Mouse (Mus musculus) left cerebral cortex, postnatal 25 days (tissue): ENCODE data around the gene Btd. TPM values are rescaled to one million over a fixed set of nuclear protein-coding genes. Genes with fewer than 3 reads are reported as not detected.
A peak's percentile ranks its signal among the peaks of the same experiment; 100 is the strongest.

Experiments used
- DNase-seq, 2 experiments: peaks; one replicate each; pipeline ENCODE4 v3.0.0; 2022; ENCODE audit warnings: low spot score in 2 of 2, mixed read lengths in 1 of 2
- intact Hi-C: fragments of 180-260 bp; cut with DNase I; formaldehyde crosslinking; loops from one replicate; pipeline ENCODE4 v1.15.1; 2025
- total RNA-seq, 2 experiments: library from RNA; stranded (reverse); gene quantifications; 2 replicates each; pipeline ENCODE4 v1.2.3; 2021

Btd gene
- total RNA-seq, 2 experiments from 2014 or later, result 7.7 to 8.8 TPM

DNA sequence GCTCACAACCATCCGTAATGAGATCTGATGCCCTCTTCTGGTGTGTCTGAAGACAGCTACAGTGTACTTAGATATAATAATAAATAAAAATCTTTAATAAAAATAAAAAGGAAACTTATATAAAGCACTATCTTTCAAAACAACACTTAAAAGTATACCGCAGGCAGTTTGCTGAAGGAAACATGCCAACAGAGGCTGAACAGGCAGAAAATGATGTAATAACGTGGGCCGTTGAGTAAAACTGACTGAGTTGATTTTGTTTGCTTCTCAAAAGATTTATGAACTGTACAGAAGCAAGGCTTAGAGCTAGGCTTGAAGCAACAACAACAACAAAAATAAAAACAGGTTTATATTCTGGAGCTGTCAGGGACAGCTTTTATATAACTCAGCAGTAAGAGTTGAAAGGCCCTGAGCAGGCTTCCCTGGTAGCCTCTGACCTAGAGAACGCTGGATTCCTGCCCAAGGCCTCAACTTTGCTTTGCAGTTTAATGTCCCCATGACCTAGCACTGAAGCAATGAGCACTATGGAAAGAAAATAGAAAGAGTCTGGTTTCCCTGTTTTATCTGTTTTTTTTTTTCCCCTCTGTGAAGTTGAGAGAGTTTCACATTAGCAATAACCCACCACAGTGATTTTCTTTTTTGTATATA, 3.5 kb downstream of the Btd start:
- no peak for DNase-seq
- intact Hi-C loops, result no loop called here

- intact Hi-C loops, result no loop called here
- no peak for DNase-seq
Measured at GRCm38 (mm10) chr14:31644931-31645547, 4.2 kb downstream of the Btd start.

- no peak for DNase-seq
- intact Hi-C loops, result no loop called here
Measured at GRCm38 (mm10) chr14:31645920-31646319, 5.1 kb downstream of the Btd start.

- no peak for DNase-seq
- intact Hi-C loops, result no loop called here
Measured at GRCm38 (mm10) chr14:31647991-31648390, 7.2 kb downstream of the Btd start.

- no peak for DNase-seq
- intact Hi-C loops, result no loop called here
Measured at GRCm38 (mm10) chr14:31650347-31650746, 9.5 kb downstream of the Btd start.

GRCm38 (mm10) chr14:31651206-31651605, 10.4 kb downstream of the Btd start:
- intact Hi-C loops, result no loop called here
- DNase-seq, result no peak

GRCm38 (mm10) chr14:31652106-31652505, 11.3 kb downstream of the Btd start:
- intact Hi-C loops, result no loop called here
- no peak for DNase-seq

GRCm38 (mm10) chr14:31652624-31653023, 11.8 kb downstream of the Btd start:
- no peak for DNase-seq
- intact Hi-C loops, result no loop called here

DNA sequence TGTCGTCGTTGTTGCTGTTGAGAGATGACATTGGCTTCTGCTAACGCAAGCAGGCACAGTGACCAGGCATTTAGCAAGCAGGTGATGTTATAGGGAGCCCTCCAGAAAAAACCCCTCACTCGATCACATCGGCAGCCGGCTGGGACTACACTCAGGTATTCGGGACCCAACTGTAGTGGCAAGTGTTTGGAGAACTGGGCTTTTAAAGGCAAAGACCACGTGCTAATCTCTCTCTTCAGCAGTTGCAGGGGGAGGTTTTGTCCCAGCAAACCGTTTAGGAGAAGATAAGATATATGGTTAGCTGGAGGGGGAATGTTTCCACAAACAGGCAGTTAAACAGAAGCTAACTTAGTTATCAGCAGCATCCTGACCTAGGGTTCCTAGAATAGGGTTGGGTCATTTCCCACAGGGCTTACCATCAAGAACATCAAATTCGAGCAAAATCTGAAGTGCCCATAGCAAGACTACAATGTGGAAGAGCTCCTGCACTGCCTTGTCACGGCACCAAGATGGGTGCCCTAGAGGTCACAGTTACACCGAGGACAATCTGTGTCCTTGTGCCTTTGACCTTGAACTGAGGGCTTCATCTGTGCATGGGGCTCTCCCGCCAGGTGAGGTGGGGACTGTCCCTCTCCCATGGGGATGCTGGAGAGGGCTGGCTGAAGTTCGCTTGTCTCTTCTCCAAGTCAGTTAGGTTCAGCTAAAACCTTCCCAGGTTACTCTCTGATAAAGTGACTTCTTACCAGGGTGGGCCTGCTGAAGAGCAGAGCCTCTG, 12.5 kb downstream of the Btd start:
- DNase-seq, result no peak
- intact Hi-C loops, result no loop called here

GRCm38 (mm10) chr14:31654816-31655215, 14.0 kb downstream of the Btd start:
- DNase-seq, result no peak
- intact Hi-C loops, result loop anchor here (5.0 kb wide), 3 partner anchors 42 to 422 kb away; no protein-coding TSS in a partner anchor

DNA sequence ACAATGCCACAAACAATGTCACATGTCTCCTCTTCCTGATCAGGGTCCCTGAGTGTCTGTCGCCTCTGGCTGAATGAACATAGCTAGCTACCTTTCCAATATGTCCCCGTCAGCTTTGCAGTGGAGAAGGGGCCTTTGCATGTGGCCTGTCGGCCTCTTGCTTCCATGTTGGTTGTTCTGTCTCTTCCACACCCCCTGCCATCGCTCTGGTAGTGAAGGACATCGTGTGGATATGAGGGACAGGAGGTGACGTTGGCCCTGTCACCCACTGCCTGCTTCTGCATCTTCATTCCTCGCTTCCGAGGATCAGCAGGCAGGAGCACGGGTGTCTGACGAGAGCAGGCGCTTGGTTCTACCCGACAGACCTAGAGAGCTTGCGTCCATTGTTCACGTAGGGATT, 14.6 kb downstream of the Btd start:
- intact Hi-C loops, result loop anchor here (5.0 kb wide), 3 partner anchors 42 to 422 kb away; no protein-coding TSS in a partner anchor
- no peak for DNase-seq

DNA sequence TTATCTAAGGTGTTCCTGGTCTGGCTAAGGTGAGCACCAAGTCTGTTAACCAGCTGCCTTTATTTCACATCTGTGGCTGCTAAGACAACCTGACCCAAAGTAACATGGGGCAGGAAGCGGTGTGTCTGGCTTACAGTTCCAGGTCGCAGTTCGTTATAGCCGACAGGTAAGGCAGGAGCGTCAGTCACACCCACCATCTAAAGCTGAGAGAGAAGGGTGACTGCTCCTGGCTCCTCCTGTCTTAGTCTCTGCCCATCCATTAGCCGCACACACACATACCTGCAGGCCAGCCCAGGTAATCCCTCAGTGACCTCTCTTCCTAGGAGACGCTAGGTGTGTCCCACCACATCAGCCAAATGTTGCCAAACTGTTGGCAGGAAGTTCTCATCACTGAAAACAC, 15.6 kb downstream of the Btd start:
- intact Hi-C loops, result loop anchor here (5.0 kb wide), 3 partner anchors 41 to 421 kb away; no protein-coding TSS in a partner anchor
- DNase-seq, result no peak

GRCm38 (mm10) chr14:31656857-31657645, 16.2 kb downstream of the Btd start:
- intact Hi-C loops, result loop anchor here (5.0 kb wide), 3 partner anchors 40 to 420 kb away; no protein-coding TSS in a partner anchor
- DNase-seq, result peak; percentile 75 to 83

GRCm38 (mm10) chr14:31658126-31658680, 17.4 kb downstream of the Btd start:
- intact Hi-C loops, result loop anchor here (5.0 kb wide), 3 partner anchors 39 to 419 kb away; no protein-coding TSS in a partner anchor

GRCm38 (mm10) chr14:31659501-31660181, 18.8 kb downstream of the Btd start:
- peak in 1 of 2 experiments; percentile 61 for DNase-seq
- intact Hi-C loops, result loop anchor here (5.0 kb wide), 4 partner anchors 38 to 418 kb away; no protein-coding TSS in a partner anchor

More at GRCm38 (mm10) chr14:31658126-31658680, 17.4 kb downstream of the Btd start:
- no peak for DNase-seq

- DNase-seq, result peak in 1 of 2 experiments; percentile 52
- intact Hi-C loops, result loop anchor here (1.0 to 5.0 kb wide), 2 partner anchors 121 to 272 kb away; no protein-coding TSS in a partner anchor
Measured at GRCm38 (mm10) chr14:31660312-31661093, 19.7 kb downstream of the Btd start.

GRCm38 (mm10) chr14:31661671-31662554, 21.1 kb downstream of the Btd start:
- intact Hi-C loops, result loop anchor here (1.0 to 5.0 kb wide), 2 partner anchors 119 to 270 kb away; no protein-coding TSS in a partner anchor

More at GRCm38 (mm10) chr14:31661671-31662554, 21.1 kb downstream of the Btd start:
- peak; percentile 89 to 95 for DNase-seq
